Mouse (Mus musculus): ENCODE data around the gene Bmp10. TPM values are rescaled to one million over a fixed set of nuclear protein-coding genes. Genes with fewer than 3 reads are reported as not detected.

Bmp10 gene
- polyA plus RNA-seq, 1 experiment from 2014 or later = not detected

Other genes with a start within 250 kb of the Bmp10 start
- gene Antxr1, start 93.2 kb upstream of the Bmp10 start, polyA plus RNA-seq (2016; fragmentation: Nextera tagmentation; extraction: Ambion mirVana) = 13.3 and 14.2 TPM in 2 replicates
- not detected in 2 replicates for gene Gkn1, start 78.1 kb upstream of the Bmp10 start, polyA plus RNA-seq (2016; fragmentation: Nextera tagmentation; extraction: Ambion mirVana)
- gene Gkn2, start 55.6 kb upstream of the Bmp10 start, polyA plus RNA-seq (2016; fragmentation: Nextera tagmentation; extraction: Ambion mirVana) = not detected in 2 replicates
- gene Gkn3, start 40.1 kb upstream of the Bmp10 start, polyA plus RNA-seq (2016; fragmentation: Nextera tagmentation; extraction: Ambion mirVana) = 0.26 TPM in 1 of 2 replicates, not detected in the other
- gene Arhgap25, start 104.3 kb downstream of the Bmp10 start, polyA plus RNA-seq (2016; fragmentation: Nextera tagmentation; extraction: Ambion mirVana) = 4.4 and 5.0 TPM in 2 replicates
- gene Prokr1, start 161.7 kb downstream of the Bmp10 start, polyA plus RNA-seq (2016; fragmentation: Nextera tagmentation; extraction: Ambion mirVana) = 3.7 and 4.1 TPM in 2 replicates
- 13.6 and 14.0 TPM in 2 replicates for gene Aplf, start 243.2 kb downstream of the Bmp10 start, polyA plus RNA-seq (2016; fragmentation: Nextera tagmentation; extraction: Ambion mirVana)